Mouse (Mus musculus) lung, embryonic 16.5 days (tissue): Measurements from ENCODE around the gene Cerk. TPM values are rescaled to one million over a fixed set of nuclear protein-coding genes. Genes with fewer than 3 reads are reported as not detected.

Experiments
- ATAC-seq: fragments of 200-750 bp; cut with Nextera tagmentation; 2 replicates; pipeline ENCODE4 v1.8.0; 2017; ENCODE audit warnings: low read depth, mild to moderate bottlenecking, moderate library complexity
- H3K27ac ChIP-seq: fragments of 300-500 bp; sonication (generic); 2 replicates; pipeline ENCODE4 v1.5.1; 2014; ENCODE audit warnings: mild to moderate bottlenecking, control low read depth, low read length
- H3K27me3 ChIP-seq: fragments of 300-500 bp; sonication (generic); 2 replicates; pipeline ENCODE4 v1.6.1; 2014; ENCODE audit warnings: low read depth, low read length, mixed read lengths; ENCODE audit not compliant: control insufficient read depth, insufficient read depth
- H3K36me3 ChIP-seq: fragments of 300-500 bp; sonication (generic); 2 replicates; pipeline ENCODE4 v1.6.1; 2014; ENCODE audit warnings: low read length; ENCODE audit not compliant: control insufficient read depth, insufficient read depth
- H3K4me1 ChIP-seq: fragments of 300-500 bp; sonication (generic); replicated peaks from 2 replicates; pipeline ENCODE4 v1.6.1; 2014; ENCODE audit warnings: low read length, mixed read lengths; ENCODE audit not compliant: control insufficient read depth, insufficient read depth
- H3K4me2 ChIP-seq: fragments of 300-500 bp; sonication (generic); 2 replicates; pipeline ENCODE4 v1.6.1; 2014; ENCODE audit warnings: low read depth, low read length, control low read depth
- H3K4me3 ChIP-seq: fragments of 300-500 bp; sonication (generic); 2 replicates; pipeline ENCODE4 v1.5.1; 2014; ENCODE audit warnings: mild to moderate bottlenecking, low read length, control low read depth
- H3K9ac ChIP-seq: fragments of 300-500 bp; sonication (generic); 2 replicates; pipeline ENCODE4 v1.6.1; 2014; ENCODE audit warnings: low read length, control low read depth
- H3K9me3 ChIP-seq: fragments of 300-500 bp; sonication (generic); 2 replicates; pipeline ENCODE4 v1.6.1; 2016; ENCODE audit warnings: low read length; ENCODE audit not compliant: control insufficient read depth
- WGBS: fragments of 180-500 bp; shearing (Covaris S2); extraction: QIAGEN DNeasy Blood & Tissue Kit; methylation state at CpG from one replicate; pipeline ENCODE4 v1.1.7; 2014; 5-methylcytosine and 5-hydroxymethylcytosine counted together
- polyA plus RNA-seq: library from polyadenylated mRNA; unstranded; fragments of >200 nt; fragmentation: Nextera tagmentation; extraction: Ambion mirVana; gene quantifications from 2 replicates; pipeline ENCODE4 v1.2.1, GENCODE M21; 2015

Cerk gene
- 25.2 and 26.4 TPM in 2 replicates for polyA plus RNA-seq

- Histone ChIP-seq H3K36me3 (no peaks in the 10 kb centered on the region), H3K4me1 (peaks cover 54% of the 10 kb centered on the region), H3K4me3 (peak within 1 kb of the TSS; percentile 84), H3K27me3 (no peaks in the 10 kb centered on the region), H3K4me2 (peak within 1 kb of the TSS; percentile 90), H3K9me3 (no peaks in the 10 kb centered on the region), H3K27ac (peak within 1 kb of the TSS; percentile 92), H3K9ac (peak within 1 kb of the TSS; percentile 95)
- ATAC-seq: peak; percentile 65
- WGBS: 4% methylated on average over 43 of the region's 43 CpGs
These were observed at the start of gene Cerk for GRCm38 (mm10) chr15:86185689-86186569. Gene Cerk, minus strand, starts transcription at chr15:86186141.

- WGBS: 82% methylated on average over 22 of the region's 22 CpGs
These were observed 48.8 kb upstream of the Cerk start for GRCm38 (mm10) chr15:86234517-86235441.

GRCm38 (mm10) chr15:86234001-86234400 lies 48.1 kb upstream of the Cerk start:
- no peak overlapping the region for H3K4me2 ChIP-seq
- peaks cover 6% of the 10 kb centered on the region; the same call in 1 of the 2 replicates for H3K36me3 ChIP-seq
- no peak overlapping the region for H3K9ac ChIP-seq
- no peak overlapping the region for H3K4me3 ChIP-seq
- no peaks in the 10 kb centered on the region for H3K4me1 ChIP-seq
- WGBS: 84% methylated on average over 5 of the region's 5 CpGs
- no peaks in the 10 kb centered on the region for H3K9me3 ChIP-seq
- no peaks in the 10 kb centered on the region for H3K27me3 ChIP-seq
- H3K27ac ChIP-seq: no peak overlapping the region
- ATAC-seq: no peak

More at GRCm38 (mm10) chr15:86234517-86235441, 48.8 kb upstream of the Cerk start:
- no peaks in the 10 kb centered on the region for H3K9me3 ChIP-seq
- peaks cover 6% of the 10 kb centered on the region; the same call in 1 of the 2 replicates for H3K36me3 ChIP-seq
- no peak overlapping the region for H3K4me2 ChIP-seq
- H3K4me3 ChIP-seq: no peak overlapping the region
- H3K4me1 ChIP-seq: no peaks in the 10 kb centered on the region
- ATAC-seq: no peak; the same call in 1 of the 2 replicates
- no peak overlapping the region for H3K9ac ChIP-seq
- H3K27me3 ChIP-seq: no peaks in the 10 kb centered on the region
- H3K27ac ChIP-seq: no peak overlapping the region

- no peak for ATAC-seq
- no peaks in the 10 kb centered on the region for H3K27me3 ChIP-seq
- H3K36me3 ChIP-seq: 0 out of 2 replicates have a peak, but pooled peaks cover 3% of the 10 kb centered on the region
- no peak overlapping the region for H3K4me3 ChIP-seq
- H3K4me2 ChIP-seq: no peak overlapping the region
- no peaks in the 10 kb centered on the region for H3K9me3 ChIP-seq
- H3K27ac ChIP-seq: no peak overlapping the region
- WGBS: 35% methylated on average over 7 of the region's 7 CpGs
- H3K9ac ChIP-seq: no peak overlapping the region
- no peaks in the 10 kb centered on the region for H3K4me1 ChIP-seq
These were observed 46.0 kb upstream of the Cerk start for GRCm38 (mm10) chr15:86231831-86232512.

GRCm38 (mm10) chr15:86231170-86231569 lies 45.2 kb upstream of the Cerk start:
- Histone ChIP-seq H3K36me3 (0 out of 2 replicates have a peak, but pooled peaks cover 3% of the 10 kb centered on the region), H3K9me3 (no peaks in the 10 kb centered on the region), H3K4me1 (no peaks in the 10 kb centered on the region), H3K27me3 (no peaks in the 10 kb centered on the region), H3K4me2 (no peak overlapping the region), H3K27ac (no peak overlapping the region), H3K9ac (no peak overlapping the region), H3K4me3 (no peak overlapping the region)
- ATAC-seq: no peak
- WGBS: 65% methylated on average over 1 of the region's 1 CpGs

- Histone ChIP-seq H3K4me2 (no peak overlapping the region), H3K36me3 (no peaks in the 10 kb centered on the region), H3K27me3 (no peaks in the 10 kb centered on the region), H3K9me3 (no peaks in the 10 kb centered on the region), H3K4me1 (no peaks in the 10 kb centered on the region), H3K4me3 (no peak overlapping the region), H3K27ac (no peak overlapping the region), H3K9ac (no peak overlapping the region)
- no peak for ATAC-seq
- 65% methylated on average over 11 of the region's 11 CpGs for whole genome bisulfite sequencing
These were observed 43.7 kb upstream of the Cerk start for GRCm38 (mm10) chr15:86229623-86230022.

- Histone ChIP-seq H3K4me2 (no peak overlapping the region), H3K4me1 (no peaks in the 10 kb centered on the region), H3K27me3 (no peaks in the 10 kb centered on the region), H3K9ac (no peak overlapping the region), H3K4me3 (no peak overlapping the region), H3K9me3 (no peaks in the 10 kb centered on the region), H3K27ac (no peak overlapping the region), H3K36me3 (no peaks in the 10 kb centered on the region)
- WGBS: 71% methylated on average over 8 of the region's 8 CpGs
- ATAC-seq: no peak; the same call in 1 of the 2 replicates
These were observed 43.1 kb upstream of the Cerk start for GRCm38 (mm10) chr15:86229088-86229487.

- no peaks in the 10 kb centered on the region for H3K36me3 ChIP-seq
- H3K9me3 ChIP-seq: no peaks in the 10 kb centered on the region
- no peak overlapping the region for H3K4me3 ChIP-seq
- WGBS: 44% methylated on average over 3 of the region's 3 CpGs
- ATAC-seq: 0 out of 2 replicates have a peak, but pooled peaks have one; percentile 67
- H3K4me2 ChIP-seq: no peak overlapping the region
- no peaks in the 10 kb centered on the region for H3K4me1 ChIP-seq
- no peak overlapping the region for H3K27ac ChIP-seq
- no peaks in the 10 kb centered on the region for H3K27me3 ChIP-seq
- no peak overlapping the region for H3K9ac ChIP-seq
These were observed 42.2 kb upstream of the Cerk start for GRCm38 (mm10) chr15:86228186-86228585.
